ENCODE assay signal across 8 mouse cellular contexts in genomic region chr6:137734846-137735609, GRCm38 (mm10). TPM values are rescaled to one million over a fixed set of nuclear protein-coding genes. Genes with fewer than 3 reads are reported as not detected.
DNase-seq lines count a peak whose midpoint lies in the region; ATAC-seq and TF ChIP-seq lines count a peak whose summit lies in the region.

Gene Strap, plus strand, starts transcription at chr6:137735078.

- H3K4me1 ChIP-seq in hindbrain, postnatal 0 days (ENCODE audit: insufficient read depth, low read length) = peaks cover 13% of the 10 kb centered on the region

- H3K36me3 ChIP-seq in hindbrain, postnatal 0 days (ENCODE audit: insufficient read depth, low read length) = peaks cover 9% of the 10 kb centered on the region

- DNase-seq in WW6 (ENCODE audit: low read depth, low spot score) = peak; percentile 98
- DNase-seq in cerebellum, postnatal 4 days (ENCODE audit: low spot score in 2 of 2) = peak; percentile 82 to 93
- DNase-seq in gastrocnemius, adult 2 months = peak; percentile 97
- peak; percentile 100 for DNase-seq in hindbrain, postnatal 0 days (ENCODE audit: low spot score)
- peak; percentile 93 to 94 for DNase-seq in left cerebral cortex, adult 2 months (ENCODE audit: extremely low spot score in 1 of 2, low spot score in 2 of 2)
- DNase-seq in right cerebral cortex, adult 2 months (ENCODE audit: low spot score in 2 of 2) = peak; percentile 92 to 95
- peak; percentile 95 for DNase-seq in urinary bladder, postnatal 14 days (ENCODE audit: low spot score)

- intact Hi-C loops in gastrocnemius, adult 2 months (cut with DNase I) = no loop called here
- intact Hi-C loops in left cerebral cortex, adult 2 months (cut with DNase I) = no loop called here

- 2% methylated on average over 68 of the region's 86 CpGs for WGBS in hindbrain, postnatal 0 days

- H3K4me2 ChIP-seq in hindbrain, postnatal 0 days (ENCODE audit: low read depth, low read length) = peak within 1 kb of the TSS; percentile 65

- H3K27me3 ChIP-seq in hindbrain, postnatal 0 days (ENCODE audit: insufficient read depth, low read length) = no peaks in the 10 kb centered on the region

- peak within 1 kb of the TSS; percentile 94 for H3K9ac ChIP-seq in hindbrain, postnatal 0 days (replicated peaks; ENCODE audit: low read length)

- peak within 1 kb of the TSS; percentile 86 for H3K4me3 ChIP-seq in gastrocnemius, adult 2 months
- peak within 1 kb of the TSS; percentile 95 for H3K4me3 ChIP-seq in hindbrain, postnatal 0 days (ENCODE audit: low read length)
- H3K4me3 ChIP-seq in left cerebral cortex, adult 2 months = peak within 1 kb of the TSS; percentile 99

- H3K9me3 ChIP-seq in hindbrain, postnatal 0 days (ENCODE audit: low read length) = no peaks in the 10 kb centered on the region

- TF ChIP-seq CTCF in gastrocnemius, adult 2 months (IDR thresholded peaks at IDR 0.05) = no peak
- no peak for TF ChIP-seq CTCF in hindbrain, postnatal 0 days (IDR thresholded peaks at IDR 0.05; ENCODE audit: low read depth)
- no peak; the same call in 1 of the 2 replicates for TF ChIP-seq CTCF in left cerebral cortex, adult 2 months (IDR thresholded peaks at IDR 0.05)

- peak within 1 kb of the TSS; percentile 90 for H3K27ac ChIP-seq in gastrocnemius, adult 2 months
- H3K27ac ChIP-seq in hindbrain, postnatal 0 days = peak within 1 kb of the TSS; percentile 87
- H3K27ac ChIP-seq in left cerebral cortex, adult 2 months = peak within 1 kb of the TSS; percentile 83

- ATAC-seq in hindbrain, postnatal 0 days = peak; percentile 99
- ATAC-seq in megakaryocyte, adult 5-6 weeks (ENCODE audit: poor library complexity, severe bottlenecking) = peak; percentile 96

RNA-seq across cellular contexts. Expression of gene Strap, which starts in this region (rescaled TPM):
- total RNA-seq in gastrocnemius, adult 2 months (2021) = 10 to 100 TPM; 84.5 to 87.6 TPM
- 79.0 and 86.6 TPM in 2 replicates for total RNA-seq in hindbrain, postnatal 0 days (2014; rRNA removed)
- polyA plus RNA-seq in hindbrain, postnatal 0 days (2015; fragmentation: Nextera tagmentation; extraction: Ambion mirVana) = 168 TPM in 2 replicates
- 100 to 1,000 TPM; 105 to 115 TPM for total RNA-seq in left cerebral cortex, adult 2 months (2021)
- total RNA-seq in megakaryocyte, adult 5-6 weeks (2015) = 105 and 110 TPM in 2 replicates
- 90.4 and 90.8 TPM in 2 replicates for total RNA-seq in megakaryocyte, adult 5-6 weeks (2017)

Comparison
In these comparisons a context has a peak if more than half of its experiments do, and no peak if none do; other contexts are left out.
1. Peak in every context shown above with its lines: DNase-seq, ATAC-seq, H3K4me3 ChIP-seq and H3K27ac ChIP-seq.